Mouse (Mus musculus) MEL (cell line): Measurements from ENCODE around the gene Sycp2. TPM values are rescaled to one million over a fixed set of nuclear protein-coding genes. Genes with fewer than 3 reads are reported as not detected.

ENCODE experiments used
- DNase-seq: peaks from one replicate; pipeline ENCODE4 v3.0.0; 2011; ENCODE audit warnings: low read depth, low spot score
- H3K27ac ChIP-seq: 2 replicates; pipeline ENCODE4 v1.5.1; 2012; ENCODE audit warnings: low read depth, mild to moderate bottlenecking, control low read depth, low read length, moderate library complexity; ENCODE audit not compliant: control insufficient read depth
- H3K27me3 ChIP-seq, 2 experiments: fragments of 150-350 bp in 1 of 2; sonication (generic) in 1 of 2; 2 replicates each; pipeline ENCODE4 v1.6.1; 2012; ENCODE audit warnings: low read length in 2 of 2, mild to moderate bottlenecking in 2 of 2, improper control_type of control experiment in 1 of 2, moderate library complexity in 1 of 2; ENCODE audit not compliant: insufficient read depth in 2 of 2, control insufficient read depth in 1 of 2
- H3K36me3 ChIP-seq, 2 experiments: 2 replicates each; pipeline ENCODE4 v1.6.1; 2012 to 2014; ENCODE audit warnings: low read length in 2 of 2, improper control_type of control experiment in 1 of 2, inconsistent platforms in 1 of 2, mild to moderate bottlenecking in 1 of 2; ENCODE audit not compliant: insufficient read depth in 2 of 2, control insufficient read depth in 1 of 2
- H3K4me1 ChIP-seq, 2 experiments: fragments of 150-350 bp in 1 of 2; sonication (generic) in 1 of 2; 2 replicates each; pipeline ENCODE4 v1.6.1; 2012; ENCODE audit warnings: low read length in 2 of 2, improper control_type of control experiment in 1 of 2, mild to moderate bottlenecking in 1 of 2; ENCODE audit not compliant: insufficient read depth in 2 of 2, control insufficient read depth in 1 of 2
- H3K4me3 ChIP-seq, 2 experiments: fragments of 150-350 bp in 1 of 2; sonication (generic) in 1 of 2; 2 replicates each; pipeline ENCODE4 v1.5.1; 2012; ENCODE audit warnings: low read depth in 2 of 2, low read length in 2 of 2, mild to moderate bottlenecking in 2 of 2, moderate library complexity in 2 of 2, control low read depth in 1 of 2, improper control_type of control experiment in 1 of 2; ENCODE audit not compliant: control insufficient read depth in 1 of 2, insufficient read depth in 1 of 2
- H3K79me2 ChIP-seq: 2 replicates; pipeline ENCODE4 v1.6.1; 2012; ENCODE audit warnings: mild to moderate bottlenecking, low read length, moderate library complexity; ENCODE audit not compliant: control insufficient read depth, poor library complexity, insufficient read depth
- H3K9ac ChIP-seq: 2 replicates; pipeline ENCODE4 v1.6.1; 2012; ENCODE audit warnings: low read depth, mild to moderate bottlenecking, control low read depth, low read length, moderate library complexity; ENCODE audit not compliant: control insufficient read depth, poor library complexity, severe bottlenecking
- H3K9me3 ChIP-seq: fragments of 150-350 bp; sonication (generic); replicated peaks from 2 replicates; pipeline ENCODE4 v1.6.1; 2012; ENCODE audit warnings: mild to moderate bottlenecking, low read length, improper control_type of control experiment, moderate library complexity; ENCODE audit not compliant: insufficient read depth
- BHLHE40 ChIP-seq: IDR thresholded peaks from 2 replicates; pipeline ENCODE4 v1.6.1; 2012; ENCODE audit warnings: low read depth, mild to moderate bottlenecking, inconsistent platforms, low read length, improper control_type of control experiment, borderline replicate concordance
- CHD1 ChIP-seq: IDR thresholded peaks from 2 replicates; pipeline ENCODE4 v1.6.1; 2012; ENCODE audit warnings: low read depth, mild to moderate bottlenecking, inconsistent platforms, low read length, improper control_type of control experiment
- CHD2 ChIP-seq: IDR thresholded peaks from 2 replicates; pipeline ENCODE4 v1.6.1; 2011; ENCODE audit warnings: low read length, improper control_type of control experiment
- E2F4 ChIP-seq: IDR thresholded peaks from 2 replicates; pipeline ENCODE4 v1.6.1; 2011; ENCODE audit warnings: low read depth, low read length, improper control_type of control experiment, borderline replicate concordance
- ELF1 ChIP-seq: IDR thresholded peaks from 2 replicates; pipeline ENCODE4 v1.6.1; 2014; ENCODE audit warnings: low read depth, mild to moderate bottlenecking, inconsistent platforms, low read length, improper control_type of control experiment, moderate library complexity
- EP300 ChIP-seq, 2 experiments: IDR thresholded peaks; 2 replicates each; pipeline ENCODE4 v1.6.1; 2011; ENCODE audit warnings: improper control_type of control experiment in 2 of 2, low read length in 2 of 2, low read depth in 1 of 2, mild to moderate bottlenecking in 1 of 2
- ETS1 ChIP-seq: IDR thresholded peaks from 2 replicates; pipeline ENCODE4 v1.6.1; 2012; ENCODE audit warnings: low read depth, mild to moderate bottlenecking, inconsistent platforms, low read length, improper control_type of control experiment, moderate library complexity
- HCFC1 ChIP-seq: IDR thresholded peaks from 2 replicates; pipeline ENCODE4 v1.6.1; 2012; ENCODE audit warnings: low read depth, mild to moderate bottlenecking, inconsistent platforms, low read length, improper control_type of control experiment, moderate library complexity
- MAZ ChIP-seq: IDR thresholded peaks from 2 replicates; pipeline ENCODE4 v1.6.1; 2012; ENCODE audit warnings: low read depth, mild to moderate bottlenecking, inconsistent platforms, low read length, improper control_type of control experiment
- RCOR1 ChIP-seq: IDR thresholded peaks from 2 replicates; pipeline ENCODE4 v1.6.1; 2012; ENCODE audit warnings: low read depth, mild to moderate bottlenecking, inconsistent platforms, low read length, improper control_type of control experiment
- SMC3 ChIP-seq: IDR thresholded peaks from 2 replicates; pipeline ENCODE4 v1.6.1; 2011; ENCODE audit warnings: low read depth, low read length, improper control_type of control experiment
- TCF12 ChIP-seq: IDR thresholded peaks from 2 replicates; pipeline ENCODE4 v1.6.1; 2014; ENCODE audit warnings: low read depth, mild to moderate bottlenecking, inconsistent platforms, low read length, improper control_type of control experiment, moderate library complexity
- UBTF ChIP-seq: IDR thresholded peaks from 2 replicates; pipeline ENCODE4 v1.6.1; 2012; ENCODE audit warnings: low read depth, mild to moderate bottlenecking, inconsistent platforms, low read length, improper control_type of control experiment, moderate library complexity, borderline replicate concordance; ENCODE audit not compliant: insufficient read depth
- ZKSCAN1 ChIP-seq: IDR thresholded peaks from 2 replicates; pipeline ENCODE4 v1.6.1; 2012; ENCODE audit warnings: low read depth, mild to moderate bottlenecking, inconsistent platforms, low read length, improper control_type of control experiment, moderate library complexity
- ZMIZ1 ChIP-seq: IDR thresholded peaks from 2 replicates; pipeline ENCODE4 v1.6.1; 2012; ENCODE audit warnings: low read depth, mild to moderate bottlenecking, inconsistent platforms, low read length, improper control_type of control experiment, moderate library complexity
- ZNF384 ChIP-seq: IDR thresholded peaks from 2 replicates; pipeline ENCODE4 v1.6.1; 2012; ENCODE audit warnings: low read depth, mild to moderate bottlenecking, inconsistent platforms, low read length, improper control_type of control experiment
- polyA plus RNA-seq, 2 experiments: library from polyadenylated mRNA; stranded (reverse) in 1 of 2; unstranded in 1 of 2; fragments of >175 nt in 1 of 2; fragments of >200 nt in 1 of 2; gene quantifications; 2 replicates each; pipeline versions ENCODE4 v1.2.1 to v1.2.4; 2012; ENCODE audit warnings: low replicate concordance in 2 of 2, low read depth in 1 of 2; ENCODE audit not compliant: insufficient read length in 2 of 2, insufficient read depth in 1 of 2, missing spikeins in 1 of 2
- total RNA-seq: library from RNA; depleted of rRNA; stranded (reverse); fragments of 300-350 nt; gene quantifications from 2 replicates; pipeline ENCODE4 v1.2.3, GENCODE M21; 2012

Gene Sycp2
- total and polyA plus RNA-seq, 3 experiments: not detected

GRCm38 (mm10) chr2:178415150-178415448 is 7.6 kb upstream of the Sycp2 start:
- Histone ChIP-seq H3K4me3 (no peak overlapping the region), H3K4me1 (no peaks in the 10 kb centered on the region), H3K27ac (no peak overlapping the region), H3K9me3 (no peaks in the 10 kb centered on the region), H3K9ac (no peak overlapping the region), H3K27me3 (no peaks in the 10 kb centered on the region)
- DNase-seq: no peak
- no peak for TF ChIP-seq ZNF384
- no peak for TF ChIP-seq BHLHE40
- TF ChIP-seq E2F4: no peak
- no peak for TF ChIP-seq HCFC1
- TF ChIP-seq ZMIZ1: no peak
- TF ChIP-seq CHD2: no peak
- no peak for TF ChIP-seq CHD1
- TF ChIP-seq SMC3: no peak
- TF ChIP-seq ETS1: no peak
- TF ChIP-seq UBTF: no peak
- TF ChIP-seq ELF1: no peak
- TF ChIP-seq TCF12: no peak
- TF ChIP-seq MAZ: no peak
- no peak for TF ChIP-seq RCOR1
- TF ChIP-seq, all 39 proteins: peak for 0
- Histone ChIP-seq H3K79me2 (no peaks in the 10 kb centered on the region), H3K36me3 (no peaks in the 10 kb centered on the region)

DNA sequence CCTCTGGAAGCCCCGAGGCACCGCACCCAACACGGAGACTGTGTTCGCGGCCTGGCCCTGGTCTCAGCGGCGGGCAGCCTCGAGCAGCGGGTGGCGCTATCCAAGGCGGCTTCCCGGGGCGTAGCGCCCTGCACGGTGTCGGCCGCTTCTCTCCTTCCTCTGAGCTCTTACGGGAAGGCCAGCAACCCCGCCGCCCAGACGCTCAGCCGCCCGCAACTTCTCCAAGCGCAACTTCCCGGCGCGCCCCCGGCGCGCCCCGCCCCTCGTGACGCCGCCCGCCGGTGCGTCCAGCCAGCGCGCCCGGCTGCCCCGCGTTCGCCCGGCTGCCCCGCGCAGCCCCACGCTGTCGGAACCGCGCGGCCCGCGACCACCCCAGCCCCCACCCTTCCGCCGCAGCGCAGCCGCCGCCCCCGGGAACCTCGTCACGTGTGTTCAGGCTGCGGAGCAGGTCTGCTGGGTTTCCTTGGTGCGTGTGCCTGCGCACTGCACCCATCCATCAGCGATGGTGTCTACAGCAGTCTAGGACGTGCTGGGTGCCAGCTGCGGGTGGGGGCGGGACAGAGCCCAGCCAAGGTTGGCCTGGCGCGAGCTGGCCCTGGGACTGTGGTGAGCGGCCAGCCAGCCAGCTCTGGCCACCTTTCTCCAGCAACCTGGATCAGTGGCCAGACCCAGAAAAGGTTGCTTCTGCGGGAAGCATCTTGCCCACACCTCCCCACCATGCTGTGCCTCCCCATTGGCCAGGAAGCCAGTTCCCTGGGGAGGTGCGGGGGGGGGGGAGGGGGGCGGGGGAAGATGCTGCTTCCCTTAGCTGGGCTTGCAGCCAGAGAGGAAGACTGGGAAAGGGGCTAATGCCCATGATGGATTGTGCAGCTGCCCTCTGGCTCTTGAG is 7.0 kb upstream of the Sycp2 start, which contains the start of the genes Ppp1r3d and Fam217b:
Ppp1r3d (minus strand) TSS at position 212 of the 889 bp plus-strand sequence.
Fam217b (plus strand) TSS at position 264 of the 889 bp plus-strand sequence.
- no peak for TF ChIP-seq MAZ
- no peak for TF ChIP-seq ZKSCAN1
- TF ChIP-seq EP300 (IDR thresholded peaks at IDR 0.05; ENCODE audit: low read depth in 1 of 2, low read length in 2 of 2): no peak
- no peak within 1 kb of the TSS for H3K9ac ChIP-seq
- H3K4me1 ChIP-seq: no peaks in the 10 kb centered on the region
- no peak for DNase-seq
- H3K36me3 ChIP-seq: no peaks in the 10 kb centered on the region
- no peaks in the 10 kb centered on the region for H3K79me2 ChIP-seq
- H3K9me3 ChIP-seq: no peaks in the 10 kb centered on the region
- no peak within 1 kb of the TSS for H3K27ac ChIP-seq
- H3K27me3 ChIP-seq: no peaks in the 10 kb centered on the region
- no peak within 1 kb of the TSS for H3K4me3 ChIP-seq
